Mouse (Mus musculus) A20 (cell line): ENCODE measurements around the gene Chn1.
A peak's percentile ranks its signal among the peaks of the same experiment; 100 is the strongest.

Experiments
- DNase-seq: peaks from one replicate; pipeline ENCODE4 v3.0.0-alpha.2; 2011; ENCODE audit warnings: low read depth, low spot score

Chn1 gene

DNA sequence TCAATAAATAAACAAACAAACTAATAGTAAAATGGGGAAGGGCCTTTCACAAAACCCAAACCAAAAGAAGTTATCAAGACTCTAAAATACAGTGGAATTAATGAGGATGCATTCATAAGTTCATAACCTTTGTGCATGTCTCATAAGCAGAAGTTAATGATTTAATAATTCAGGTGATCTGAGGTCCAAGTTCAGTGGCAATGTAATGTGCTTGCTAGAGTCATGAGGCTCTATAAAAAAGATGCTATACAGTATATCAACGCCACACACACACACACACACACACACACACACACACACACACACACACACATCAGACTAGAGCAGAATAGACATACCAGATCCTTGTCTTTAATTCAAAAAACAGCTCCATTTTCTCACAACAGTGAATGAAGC lies 28.8 kb downstream of the Chn1 start:
- DNase-seq, result no peak

- peak; percentile 36 for DNase-seq
Measured at GRCm38 (mm10) chr2:73745647-73746374, 29.3 kb downstream of the Chn1 start.

DNA sequence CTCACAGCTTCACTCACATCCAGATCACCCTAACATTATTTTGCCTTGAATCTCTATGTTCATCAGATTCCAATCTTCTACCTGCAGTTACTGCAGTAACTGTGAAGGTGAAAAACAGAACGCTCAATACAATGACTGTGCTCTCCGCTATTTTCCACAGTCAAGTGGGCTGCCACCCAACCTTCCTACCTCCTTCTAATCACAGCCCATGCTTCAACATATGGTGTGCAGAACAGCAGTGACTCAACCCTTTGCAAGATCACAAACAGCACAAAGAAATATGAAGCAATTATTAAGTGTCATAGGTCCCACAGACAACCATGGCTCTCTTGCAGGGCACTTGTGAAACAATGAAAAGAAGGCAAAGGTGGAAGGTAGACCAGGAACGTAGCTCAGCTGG lies 33.9 kb downstream of the Chn1 start:
- DNase-seq, result no peak

GRCm38 (mm10) chr2:73727868-73728267 lies 47.3 kb downstream of the Chn1 start:
- no peak for DNase-seq

DNA sequence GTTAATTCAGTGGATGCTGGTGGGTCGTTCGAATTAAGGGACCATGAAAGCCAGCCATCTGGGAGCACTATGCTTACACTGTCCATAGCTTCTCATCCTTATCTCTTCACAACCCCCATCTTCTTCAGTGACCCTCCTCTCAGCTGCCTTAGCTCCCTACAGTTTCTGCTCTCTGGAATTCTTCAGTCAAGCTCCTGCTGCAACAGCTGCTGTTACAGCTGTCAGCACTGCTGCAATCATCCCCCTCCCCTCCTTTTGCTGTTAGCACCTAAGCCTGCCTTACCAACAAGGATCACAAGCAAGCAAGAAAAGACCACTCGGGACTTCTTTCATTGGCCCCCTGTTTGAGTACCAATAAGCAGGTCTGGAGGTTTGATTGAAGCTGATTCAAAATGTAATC lies 50.2 kb downstream of the Chn1 start:
- no peak for DNase-seq

DNA sequence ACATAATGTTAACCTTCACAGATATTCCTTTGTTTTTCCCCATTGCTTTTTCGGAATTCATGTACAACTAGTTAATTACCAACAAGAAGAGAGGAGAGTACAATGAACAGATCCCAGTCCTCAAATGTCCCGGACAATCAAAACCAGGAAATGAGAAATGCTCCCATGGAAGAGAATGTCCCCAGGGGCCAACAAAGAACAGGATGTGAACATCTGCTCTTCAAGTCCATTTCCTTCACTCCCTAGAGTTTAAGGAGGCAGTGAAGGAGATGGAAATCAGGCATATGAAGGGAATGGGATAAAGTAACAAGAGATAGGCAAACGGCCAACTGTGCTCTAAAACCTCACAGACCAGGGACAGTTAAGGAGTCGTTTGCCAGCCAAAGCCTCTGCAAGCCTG lies 53.3 kb downstream of the Chn1 start:
- DNase-seq, result no peak

DNA sequence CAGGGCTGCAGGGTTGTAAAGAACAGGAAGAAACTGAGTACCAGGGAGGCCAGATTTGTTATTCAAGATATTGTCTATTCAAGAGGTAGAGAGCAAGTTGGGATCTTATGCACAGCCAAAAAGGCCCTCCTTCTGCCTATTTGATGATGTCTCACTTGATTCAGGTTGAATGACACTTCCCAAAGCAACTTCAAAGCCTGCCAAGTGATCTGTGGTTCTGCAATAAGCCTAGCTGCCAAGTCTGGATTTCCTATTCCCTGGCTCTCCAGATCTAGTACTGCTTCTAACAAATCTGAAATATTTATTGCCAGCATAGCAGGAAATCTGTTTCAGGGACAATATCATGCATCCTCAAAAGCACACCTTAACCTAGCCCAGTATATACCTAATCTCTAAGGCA lies 62.7 kb downstream of the Chn1 start:
- no peak for DNase-seq

GRCm38 (mm10) chr2:73693045-73693444 lies 82.1 kb downstream of the Chn1 start:
- DNase-seq, result no peak

- DNase-seq, result no peak
Measured at GRCm38 (mm10) chr2:73690783-73691604, 84.2 kb downstream of the Chn1 start.

GRCm38 (mm10) chr2:73682500-73682899 lies 92.6 kb downstream of the Chn1 start:
- DNase-seq, result no peak

GRCm38 (mm10) chr2:73680425-73681027 lies 94.6 kb downstream of the Chn1 start:
- no peak for DNase-seq

DNA sequence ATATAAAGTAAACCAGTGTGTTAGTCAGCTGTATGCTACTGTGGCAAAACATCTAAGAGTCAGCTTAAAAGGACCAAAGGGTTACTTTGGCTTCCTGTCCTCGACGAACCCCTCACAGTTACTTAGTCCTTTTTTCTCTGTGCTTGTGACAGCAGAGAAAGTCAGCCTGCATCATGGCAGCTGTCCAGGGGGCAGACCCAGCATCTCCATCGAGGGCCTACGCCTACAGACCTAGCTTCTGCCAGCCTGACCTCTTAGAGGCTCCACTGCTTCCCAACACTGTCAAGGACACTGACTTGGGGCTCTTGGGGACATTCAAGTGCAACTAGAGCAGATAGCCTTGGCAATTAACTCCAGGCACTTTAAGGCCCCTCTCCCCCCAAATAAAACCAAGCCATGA lies 106.5 kb downstream of the Chn1 start:
- DNase-seq, result no peak

GRCm38 (mm10) chr2:73660566-73661134 lies 114.5 kb downstream of the Chn1 start:
- DNase-seq, result no peak

GRCm38 (mm10) chr2:73659726-73660565 lies 115.2 kb downstream of the Chn1 start:
- DNase-seq, result peak; percentile 85

GRCm38 (mm10) chr2:73659041-73659440 lies 116.1 kb downstream of the Chn1 start:
- no peak for DNase-seq

DNA sequence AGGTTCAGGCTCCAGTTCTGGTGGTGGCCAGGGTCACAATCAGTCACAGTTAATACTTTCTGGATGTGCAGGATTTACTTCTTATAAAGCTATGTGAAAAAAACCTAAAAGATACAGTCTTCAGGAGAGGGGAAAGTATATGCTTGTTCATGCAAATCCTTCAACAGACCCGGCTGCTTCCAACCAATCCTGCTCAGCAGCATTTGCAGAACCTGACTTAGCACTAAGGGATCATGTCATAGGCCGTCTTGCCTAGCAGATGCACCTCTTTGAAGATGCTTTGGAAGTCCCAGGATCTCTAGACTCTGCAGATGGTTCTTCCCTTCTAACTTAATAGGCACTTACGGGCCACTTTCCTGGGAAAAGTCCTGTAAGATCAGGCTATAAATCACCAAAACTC lies 117.2 kb downstream of the Chn1 start:
- peak; percentile 16 for DNase-seq

GRCm38 (mm10) chr2:73657151-73657550 lies 118.0 kb downstream of the Chn1 start:
- DNase-seq, result no peak

GRCm38 (mm10) chr2:73655663-73656062 lies 119.5 kb downstream of the Chn1 start:
- DNase-seq, result no peak

- no peak for DNase-seq
Measured at GRCm38 (mm10) chr2:73654892-73655243, 120.3 kb downstream of the Chn1 start.

GRCm38 (mm10) chr2:73654059-73654891 lies 120.9 kb downstream of the Chn1 start:
- no peak for DNase-seq

- DNase-seq, result no peak
Measured at GRCm38 (mm10) chr2:73637688-73638087, 137.5 kb downstream of the Chn1 start.
